Mouse (Mus musculus): ENCODE results near the gene Eif5b.

DNA sequence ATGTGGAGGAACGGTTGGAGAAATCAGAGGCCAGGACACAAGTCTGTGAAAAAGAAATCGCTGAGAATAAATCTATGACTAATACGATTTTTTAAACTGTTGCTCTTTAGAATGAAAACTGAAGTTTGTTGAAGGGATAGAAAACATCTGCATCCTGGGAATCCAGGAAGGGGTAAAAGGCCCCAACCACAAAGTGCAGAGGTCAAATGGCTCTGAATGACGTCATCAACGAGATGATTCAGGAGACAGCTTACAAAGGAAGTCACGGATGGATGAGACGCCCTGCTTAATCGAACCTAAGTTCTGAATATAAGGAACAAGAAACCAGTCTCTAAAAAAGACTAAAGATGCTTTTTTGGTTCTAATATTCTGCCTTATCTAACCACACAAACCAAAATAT, 83.5 kb downstream of the Eif5b start:
- TF ChIP-seq CTCF (IDR thresholded peaks at IDR 0.05; ENCODE audit: extremely low read depth, insufficient read depth, low read length) (no peak), POLR2A (IDR thresholded peaks at IDR 0.05; ENCODE audit: extremely low read depth, insufficient read depth, low read length) (no peak)

Data from cortical plate, adult 2 months (tissue).